20 mouse cellular contexts compared by ENCODE assay signal in genomic region chr6:91215454-91215853, GRCm38 (mm10). TPM values are rescaled to one million over a fixed set of nuclear protein-coding genes. Genes with fewer than 3 reads are reported as not detected.
A peak's percentile ranks its signal among the peaks of the same experiment; 100 is the strongest.
DNase-seq lines count a peak whose midpoint lies in the region; ATAC-seq and TF ChIP-seq lines count a peak whose summit lies in the region.
"Had no signal": no experiment of that assay in that cellular context is flagged by ENCODE, and none has a peak within 500 bp of the region (broad histone marks: within the 10 kb centered on the region; RNA-seq: fewer than 3 reads in every experiment).

No protein-coding gene starts in this region.

- peaks cover 29% of the 10 kb centered on the region for H3K27me3 ChIP-seq in heart, embryonic 12.5 days (replicated peaks)
- H3K27me3 ChIP-seq in limb, embryonic 12.5 days, result 0 out of 2 replicates have a peak, but pooled peaks cover 11% of the 10 kb centered on the region
- peaks cover 20% of the 10 kb centered on the region for H3K27me3 ChIP-seq in limb, embryonic 10.5 days (ENCODE audit: low read depth, poor library complexity, severe bottlenecking)
- no peaks in the 10 kb centered on the region for H3K27me3 ChIP-seq in embryonic facial prominence, embryonic 15.5 days
- H3K27me3 ChIP-seq in myocyte (ENCODE audit: control insufficient read depth, insufficient read depth, insufficient read length), result no peaks in the 10 kb centered on the region
- H3K27me3 ChIP-seq: Patski had no signal

- H3K4me1 ChIP-seq in heart, embryonic 12.5 days (replicated peaks), result peaks cover 71% of the 10 kb centered on the region
- H3K4me1 ChIP-seq in limb, embryonic 12.5 days (replicated peaks), result peaks cover 46% of the 10 kb centered on the region
- H3K4me1 ChIP-seq in limb, embryonic 10.5 days, result peaks cover 71% of the 10 kb centered on the region
- peaks cover 88% of the 10 kb centered on the region for H3K4me1 ChIP-seq in embryonic facial prominence, embryonic 15.5 days

- H3ac ChIP-seq in myocyte (ENCODE audit: control insufficient read depth, insufficient read length), result no peak overlapping the region

- WGBS in heart, embryonic 12.5 days, result 53% methylated on average over 1 of the region's 1 CpGs
- 73% methylated on average over 1 of the region's 1 CpGs for WGBS in limb, embryonic 12.5 days
- WGBS in limb, embryonic 10.5 days, result 76% methylated on average over 1 of the region's 1 CpGs
- 22% methylated on average over 1 of the region's 1 CpGs for WGBS in embryonic facial prominence, embryonic 15.5 days

- no peaks in the 10 kb centered on the region for H3K36me3 ChIP-seq in heart, embryonic 12.5 days
- peaks cover 6% of the 10 kb centered on the region; the same call in 1 of the 2 replicates for H3K36me3 ChIP-seq in limb, embryonic 12.5 days
- peaks cover 14% of the 10 kb centered on the region; the same call in 1 of the 2 replicates for H3K36me3 ChIP-seq in limb, embryonic 10.5 days
- H3K36me3 ChIP-seq in embryonic facial prominence, embryonic 15.5 days, result no peaks in the 10 kb centered on the region
- H3K36me3 ChIP-seq in myocyte (ENCODE audit: control insufficient read depth, insufficient read depth), result peaks cover 5% of the 10 kb centered on the region
- H3K36me3 ChIP-seq: forebrain, embryonic 12.5 days; neural tube, embryonic 12.5 days had no signal

- H3K9ac ChIP-seq in heart, embryonic 12.5 days, result no peak overlapping the region
- H3K9ac ChIP-seq in limb, embryonic 12.5 days (replicated peaks), result 0 out of 2 replicates have a peak overlapping the region, but pooled peaks have one; percentile 8
- no peak overlapping the region for H3K9ac ChIP-seq in embryonic facial prominence, embryonic 15.5 days
- H3K9ac ChIP-seq: forebrain, embryonic 12.5 days; liver, postnatal 0 days; neural tube, embryonic 12.5 days had no signal

- H3K79me2 ChIP-seq in myocyte (ENCODE audit: control insufficient read depth, insufficient read depth), result peaks cover 48% of the 10 kb centered on the region

- no peak for DNase-seq in heart, adult 8-10 months (ENCODE audit: low spot score)
- no peak for DNase-seq in limb, embryonic 10.5 days (ENCODE audit: low spot score)
- no peak for DNase-seq in urinary bladder, adult 18-20 months (ENCODE audit: low spot score in 2 of 2)
- DNase-seq: adrenal gland, postnatal 36 days; cerebellum, adult 8-10 months; heart, postnatal 4 days; kidney, adult 11 months; kidney, postnatal 14 days; liver; liver, postnatal 0 days had no signal

- H3K4me2 ChIP-seq in heart, embryonic 12.5 days, result peak overlapping the region; percentile 82
- H3K4me2 ChIP-seq in limb, embryonic 12.5 days, result 0 out of 2 replicates have a peak overlapping the region, but pooled peaks have one; percentile 76
- peak overlapping the region; percentile 63 for H3K4me2 ChIP-seq in embryonic facial prominence, embryonic 15.5 days (replicated peaks)
- H3K4me2 ChIP-seq in myocyte (ENCODE audit: low read depth), result peak overlapping the region; percentile 79
- H3K4me2 ChIP-seq: forebrain, embryonic 12.5 days; neural tube, embryonic 12.5 days had no signal

- no peak for ATAC-seq in heart, embryonic 12.5 days (ENCODE audit: insufficient number of reproducible peaks, low FRiP score)
- ATAC-seq in limb, embryonic 12.5 days (ENCODE audit: insufficient number of reproducible peaks, insufficient read depth, low FRiP score, low TSS enrichment, low read depth), result no peak
- ATAC-seq in embryonic facial prominence, embryonic 15.5 days (ENCODE audit: insufficient number of reproducible peaks, low FRiP score, low TSS enrichment, low read depth), result no peak
- ATAC-seq: activated CD4-positive, CD25-positive, alpha-beta regulatory T cell, adult 4 months; hindbrain, embryonic 16.5 days; liver, postnatal 0 days; Patski had no signal

- H3K27ac ChIP-seq in heart, embryonic 12.5 days (ENCODE audit: poor library complexity, severe bottlenecking), result no peak overlapping the region
- H3K27ac ChIP-seq in limb, embryonic 12.5 days, result no peak overlapping the region
- no peak overlapping the region for H3K27ac ChIP-seq in limb, embryonic 10.5 days
- no peak overlapping the region for H3K27ac ChIP-seq in embryonic facial prominence, embryonic 15.5 days (replicated peaks)
- H3K27ac ChIP-seq: forebrain, embryonic 12.5 days; neural tube, embryonic 12.5 days had no signal

- no peak overlapping the region for H3K4me3 ChIP-seq in heart, embryonic 12.5 days
- no peak overlapping the region for H3K4me3 ChIP-seq in limb, embryonic 12.5 days (replicated peaks)
- no peak overlapping the region for H3K4me3 ChIP-seq in limb, embryonic 10.5 days
- H3K4me3 ChIP-seq in embryonic facial prominence, embryonic 15.5 days (replicated peaks), result peak overlapping the region; percentile 10; the same call in 1 of the 2 replicates
- no peak overlapping the region for H3K4me3 ChIP-seq in myocyte
- H3K4me3 ChIP-seq: forebrain, embryonic 12.5 days; neural tube, embryonic 12.5 days had no signal

- TF ChIP-seq POLR2A in myocyte (IDR thresholded peaks at IDR 0.05; ENCODE audit: insufficient read length, low read depth), result no peak

- no peaks in the 10 kb centered on the region for H3K9me3 ChIP-seq in heart, embryonic 12.5 days (replicated peaks)
- H3K9me3 ChIP-seq in limb, embryonic 12.5 days, result no peaks in the 10 kb centered on the region
- H3K9me3 ChIP-seq in limb, embryonic 10.5 days (replicated peaks), result no peaks in the 10 kb centered on the region
- H3K9me3 ChIP-seq in embryonic facial prominence, embryonic 15.5 days (replicated peaks), result no peaks in the 10 kb centered on the region
- H3K9me3 ChIP-seq: forebrain, embryonic 12.5 days; neural tube, embryonic 12.5 days had no signal

TF ChIP-seq in myocyte, 11 proteins besides CTCF, POLR2A, EP300 and RAD21:
- TF ChIP-seq MYOG (IDR thresholded peaks at IDR 0.05; ENCODE audit: control insufficient read depth in 1 of 3, insufficient read depth in 1 of 3, insufficient read length in 2 of 3, low read depth in 2 of 3), result no peak
- TF ChIP-seq MYOD1 (IDR thresholded peaks at IDR 0.05; ENCODE audit: control insufficient read depth in 1 of 3, insufficient read length in 2 of 3, low read depth in 2 of 3), result no peak
- TF ChIP-seq POLR2AphosphoS2 (IDR thresholded peaks at IDR 0.05; ENCODE audit: insufficient read length, low read depth), result no peak
- no peak for TF ChIP-seq CEBPB (IDR thresholded peaks at IDR 0.05; ENCODE audit: insufficient read depth, poor library complexity, severe bottlenecking)
- TF ChIP-seq REST (IDR thresholded peaks at IDR 0.05; ENCODE audit: insufficient read depth, insufficient read length), result no peak
- no peak for TF ChIP-seq USF1 (IDR thresholded peaks at IDR 0.05; ENCODE audit: low read depth)
- TF ChIP-seq SRF (IDR thresholded peaks at IDR 0.05; ENCODE audit: control insufficient read depth, insufficient read length, low read depth), result no peak
- TF ChIP-seq TCF3 (IDR thresholded peaks at IDR 0.05; ENCODE audit: insufficient read length, low read depth), result no peak
- TF ChIP-seq TCF12 (IDR thresholded peaks at IDR 0.05; ENCODE audit: insufficient read depth, poor library complexity, severe bottlenecking), result no peak
- TF ChIP-seq MAX (IDR thresholded peaks at IDR 0.05; ENCODE audit: low read depth), result no peak

RNA-seq across cellular contexts. Expression of gene Fbln2, which starts 3.2 kb away (rescaled TPM):
- polyA plus RNA-seq in heart, embryonic 12.5 days (2016; fragmentation: Nextera tagmentation; extraction: Ambion mirVana), result 210 and 213 TPM in 2 replicates
- total RNA-seq in heart, adult 8-10 months (2022), result 10 to 100 TPM; 42.1 to 59.3 (median 49.9) TPM
- polyA plus RNA-seq in limb, embryonic 12.5 days (2016; fragmentation: Nextera tagmentation; extraction: Ambion mirVana), result 126 and 129 TPM in 2 replicates
- polyA plus RNA-seq in limb, embryonic 10.5 days (2016; fragmentation: Nextera tagmentation; extraction: Ambion mirVana), result 61.9 and 101 TPM in 2 replicates
- 240 and 260 TPM in 2 replicates for polyA plus RNA-seq in embryonic facial prominence, embryonic 15.5 days (2015; fragmentation: Nextera tagmentation; extraction: Ambion mirVana)
- 167 TPM for polyA plus RNA-seq in myocyte (2012; fragmentation: generic; extraction: Trizol)
- total RNA-seq: common myeloid progenitor, adult 5-6 weeks had no signal

RNA-seq across cellular contexts. Expression of gene Hdac11, which starts 59.0 kb away (rescaled TPM):
- polyA plus RNA-seq in heart, embryonic 12.5 days (2016; fragmentation: Nextera tagmentation; extraction: Ambion mirVana), result 8.8 and 9.0 TPM in 2 replicates
- total RNA-seq in heart, adult 8-10 months (2022), result 10 to 100 TPM; 20.1 to 24.7 (median 23.3) TPM
- 16.4 and 16.9 TPM in 2 replicates for polyA plus RNA-seq in limb, embryonic 12.5 days (2016; fragmentation: Nextera tagmentation; extraction: Ambion mirVana)
- 10.0 and 12.8 TPM in 2 replicates for polyA plus RNA-seq in limb, embryonic 10.5 days (2016; fragmentation: Nextera tagmentation; extraction: Ambion mirVana)
- 12.2 and 14.1 TPM in 2 replicates for polyA plus RNA-seq in embryonic facial prominence, embryonic 15.5 days (2015; fragmentation: Nextera tagmentation; extraction: Ambion mirVana)
- polyA plus RNA-seq in myocyte (2012; fragmentation: generic; extraction: Trizol), result 39.3 TPM
